Comparison of ENCODE assay signal across 9 mouse cellular contexts in genomic region chr2:33966984-33967421, GRCm38 (mm10).
DNase-seq lines count a peak whose midpoint lies in the region; ATAC-seq and TF ChIP-seq lines count a peak whose summit lies in the region.
"Had no signal": no experiment of that assay in that cellular context is flagged by ENCODE, and none has a peak within 500 bp of the region (broad histone marks: within the 10 kb centered on the region; RNA-seq: fewer than 3 reads in every experiment).

No protein-coding gene starts in this region.

- peak overlapping the region; percentile 60 for H3K4me2 ChIP-seq in kidney, embryonic 15.5 days
- H3K4me2 ChIP-seq in forebrain, embryonic 12.5 days = peak overlapping the region; percentile 30
- H3K4me2 ChIP-seq in intestine, embryonic 14.5 days (ENCODE audit: low read length) = peak overlapping the region; percentile 49
- peak overlapping the region; percentile 1; the same call in 1 of the 2 replicates for H3K4me2 ChIP-seq in midbrain, embryonic 12.5 days (replicated peaks)

- WGBS in kidney, embryonic 15.5 days = 23% methylated on average over 7 of the region's 7 CpGs
- WGBS in kidney, adult 2 months = 25% methylated on average over 7 of the region's 7 CpGs
- WGBS in forebrain, embryonic 12.5 days = 49% methylated on average over 7 of the region's 7 CpGs
- WGBS in intestine, embryonic 14.5 days = 33% methylated on average over 7 of the region's 7 CpGs
- 45% methylated on average over 7 of the region's 7 CpGs for WGBS in midbrain, embryonic 12.5 days

- peak; percentile 90 for ATAC-seq in kidney, embryonic 15.5 days (replicated peaks; ENCODE audit: low FRiP score)
- no peak for ATAC-seq in forebrain, embryonic 12.5 days (ENCODE audit: low FRiP score)
- ATAC-seq in intestine, embryonic 14.5 days (replicated peaks; ENCODE audit: low FRiP score, low TSS enrichment, low read depth) = no peak
- no peak for ATAC-seq in midbrain, embryonic 12.5 days (ENCODE audit: low FRiP score, low read depth)

- no peak for TF ChIP-seq CTCF in kidney, adult 2 months (conservative IDR thresholded peaks at IDR 0.05; ENCODE audit: insufficient read depth, insufficient read length, low read depth, low read length)
- no peak for TF ChIP-seq CTCF in brain, embryonic 14.5 days (IDR thresholded peaks at IDR 0.05; ENCODE audit: borderline replicate concordance, extremely low read depth, insufficient read depth, insufficient read length)

- peaks cover 17% of the 10 kb centered on the region for H3K4me1 ChIP-seq in kidney, embryonic 15.5 days
- no peaks in the 10 kb centered on the region for H3K4me1 ChIP-seq in kidney, adult 2 months (ENCODE audit: control insufficient read depth, insufficient read depth, low read length)
- H3K4me1 ChIP-seq in forebrain, embryonic 12.5 days = peaks cover 32% of the 10 kb centered on the region
- H3K4me1 ChIP-seq in intestine, embryonic 14.5 days (replicated peaks; ENCODE audit: control insufficient read depth, insufficient read depth, low read length) = peaks cover 6% of the 10 kb centered on the region; the same call in 1 of the 2 replicates
- H3K4me1 ChIP-seq in midbrain, embryonic 12.5 days = peaks cover 18% of the 10 kb centered on the region

- peaks cover 11% of the 10 kb centered on the region; the same call in 1 of the 2 replicates for H3K27me3 ChIP-seq in kidney, embryonic 15.5 days
- no peaks in the 10 kb centered on the region for H3K27me3 ChIP-seq in kidney, adult 2 months (replicated peaks; ENCODE audit: control insufficient read depth, insufficient read depth, low read length)
- peaks cover 38% of the 10 kb centered on the region for H3K27me3 ChIP-seq in forebrain, embryonic 12.5 days
- peaks cover 8% of the 10 kb centered on the region for H3K27me3 ChIP-seq in intestine, embryonic 14.5 days (replicated peaks; ENCODE audit: control insufficient read depth, insufficient read depth, low read length)
- peaks cover 21% of the 10 kb centered on the region for H3K27me3 ChIP-seq in midbrain, embryonic 12.5 days

- no peak for TF ChIP-seq POLR2A in kidney, adult 2 months (IDR thresholded peaks at IDR 0.05; ENCODE audit: low read depth, low read length)
- TF ChIP-seq POLR2A in brain, embryonic 14.5 days (IDR thresholded peaks at IDR 0.05; ENCODE audit: borderline replicate concordance, extremely low read depth, insufficient read depth, insufficient read length, poor library complexity, severe bottlenecking) = no peak

- H3K9me3 ChIP-seq in kidney, embryonic 15.5 days (replicated peaks) = no peaks in the 10 kb centered on the region
- H3K9me3 ChIP-seq in forebrain, embryonic 12.5 days = no peaks in the 10 kb centered on the region
- no peaks in the 10 kb centered on the region for H3K9me3 ChIP-seq in intestine, embryonic 14.5 days (ENCODE audit: control insufficient read depth, low read length)
- H3K9me3 ChIP-seq in midbrain, embryonic 12.5 days = no peaks in the 10 kb centered on the region
- H3K9me3 ChIP-seq: megakaryocyte, embryonic 14.5 days had no signal

- peak overlapping the region; percentile 19; the same call in 1 of the 2 replicates for H3K9ac ChIP-seq in kidney, embryonic 15.5 days
- no peak overlapping the region for H3K9ac ChIP-seq in forebrain, embryonic 12.5 days
- peak overlapping the region; percentile 23; the same call in 1 of the 2 replicates for H3K9ac ChIP-seq in intestine, embryonic 14.5 days (ENCODE audit: low read length)
- no peak overlapping the region for H3K9ac ChIP-seq in midbrain, embryonic 12.5 days (replicated peaks)

- no peaks in the 10 kb centered on the region for H3K36me3 ChIP-seq in kidney, embryonic 15.5 days
- no peaks in the 10 kb centered on the region for H3K36me3 ChIP-seq in kidney, adult 2 months (ENCODE audit: control insufficient read depth, insufficient read depth, low read length)
- no peaks in the 10 kb centered on the region for H3K36me3 ChIP-seq in forebrain, embryonic 12.5 days (replicated peaks)
- no peaks in the 10 kb centered on the region for H3K36me3 ChIP-seq in intestine, embryonic 14.5 days (ENCODE audit: control insufficient read depth, insufficient read depth, low read length)
- no peaks in the 10 kb centered on the region for H3K36me3 ChIP-seq in midbrain, embryonic 12.5 days

- no peak for DNase-seq in kidney, adult 2 months
- peak; percentile 92 for DNase-seq in brain, embryonic 14.5 days (ENCODE audit: low read depth)
- no peak for DNase-seq in intestine, embryonic 14.5 days (ENCODE audit: low spot score)
- DNase-seq in c-Kit-positive CD71-positive TER-119-positive erythroid progenitor cells, embryonic 14.5 days (ENCODE audit: low spot score) = no peak
- no peak for DNase-seq in thymus, postnatal 25 days

- peak overlapping the region; percentile 28 for H3K4me3 ChIP-seq in kidney, embryonic 15.5 days (replicated peaks)
- no peak overlapping the region for H3K4me3 ChIP-seq in kidney, adult 2 months (ENCODE audit: insufficient read depth, low read depth, low read length)
- no peak overlapping the region for H3K4me3 ChIP-seq in forebrain, embryonic 12.5 days (replicated peaks)
- H3K4me3 ChIP-seq in intestine, embryonic 14.5 days (ENCODE audit: low read depth, low read length) = peak overlapping the region; percentile 23
- H3K4me3 ChIP-seq in midbrain, embryonic 12.5 days = no peak overlapping the region
- H3K4me3 ChIP-seq: megakaryocyte, embryonic 14.5 days had no signal

- H3K27ac ChIP-seq in kidney, embryonic 15.5 days = peak overlapping the region; percentile 67
- no peak overlapping the region for H3K27ac ChIP-seq in kidney, adult 2 months (ENCODE audit: insufficient read depth, low read depth, low read length)
- peak overlapping the region; percentile 71 for H3K27ac ChIP-seq in forebrain, embryonic 12.5 days
- H3K27ac ChIP-seq in intestine, embryonic 14.5 days (ENCODE audit: low read depth) = no peak overlapping the region
- H3K27ac ChIP-seq in midbrain, embryonic 12.5 days (replicated peaks) = peak overlapping the region; percentile 40; the same call in 1 of the 2 replicates

Comparison
In these comparisons a context has a peak if more than half of its experiments do, and no peak if none do; other contexts are left out.
1. H3K27ac ChIP-seq: peak in kidney, embryonic 15.5 days (single experiment), forebrain, embryonic 12.5 days (single experiment) and midbrain, embryonic 12.5 days (single experiment); none in kidney, adult 2 months (single experiment) and intestine, embryonic 14.5 days (single experiment).
2. H3K4me3 ChIP-seq: peak in kidney, embryonic 15.5 days (single experiment) and intestine, embryonic 14.5 days (single experiment); none in kidney, adult 2 months (single experiment), forebrain, embryonic 12.5 days (single experiment) and midbrain, embryonic 12.5 days (single experiment).
3. H3K4me2 ChIP-seq: peak in every context shown above with its lines; median percentile 60 in kidney, embryonic 15.5 days; 49 in intestine, embryonic 14.5 days; 30 in forebrain, embryonic 12.5 days; 1 in midbrain, embryonic 12.5 days.
4. H3K9ac ChIP-seq: peak in kidney, embryonic 15.5 days (single experiment) and intestine, embryonic 14.5 days (single experiment); none in forebrain, embryonic 12.5 days (single experiment) and midbrain, embryonic 12.5 days (single experiment).